Mouse (Mus musculus): Measurements from ENCODE around the gene Chrnb1. TPM values are rescaled to one million over a fixed set of nuclear protein-coding genes. Genes with fewer than 3 reads are reported as not detected.

Gene Chrnb1
- total and polyA plus RNA-seq, 3 experiments = 0.31 to 1.6 TPM; not detected in 1

- H3K4me3 ChIP-seq (ENCODE audit: control insufficient read depth in 1 of 2, insufficient read depth in 1 of 2, low read depth in 2 of 2, low read length in 2 of 2) = no peak within 1 kb of the TSS
- no peak for DNase-seq (ENCODE audit: low read depth, low spot score)
- peaks cover 22% of the 10 kb centered on the region for H3K79me2 ChIP-seq (ENCODE audit: control insufficient read depth, insufficient read depth, low read length, poor library complexity)
- TF ChIP-seq CTCF (IDR thresholded peaks at IDR 0.05 in 2 of 3, conservative IDR thresholded peaks at IDR 0.05 in 1 of 3; ENCODE audit: control insufficient read depth in 1 of 3, insufficient read depth in 1 of 3, low read depth in 2 of 3, low read length in 3 of 3, poor library complexity in 1 of 3, severe bottlenecking in 1 of 3) (no peak), NELFE (IDR thresholded peaks at IDR 0.05; ENCODE audit: low read depth, low read length) (no peak), ZKSCAN1 (IDR thresholded peaks at IDR 0.05; ENCODE audit: low read depth, low read length) (no peak), POLR2AphosphoS2 (IDR thresholded peaks at IDR 0.05; ENCODE audit: low read length) (no peak), NRF1 (IDR thresholded peaks at IDR 0.05; ENCODE audit: insufficient read depth, low read depth, low read length, poor library complexity, severe bottlenecking) (no peak), MYB (IDR thresholded peaks at IDR 0.05; ENCODE audit: low read depth, low read length) (no peak), HCFC1 (IDR thresholded peaks at IDR 0.05; ENCODE audit: low read depth, low read length) (no peak), SMC3 (IDR thresholded peaks at IDR 0.05; ENCODE audit: low read depth, low read length) (no peak), MEF2A (IDR thresholded peaks at IDR 0.05; ENCODE audit: extremely low read depth, insufficient replicate concordance, low read depth, low read length, poor library complexity, severe bottlenecking) (no peak), E2F4 (IDR thresholded peaks at IDR 0.05; ENCODE audit: borderline replicate concordance, low read depth, low read length) (no peak)
- no peak within 1 kb of the TSS for H3K9ac ChIP-seq (ENCODE audit: control insufficient read depth, low read depth, low read length, poor library complexity, severe bottlenecking)
- H3K27me3 ChIP-seq (ENCODE audit: control insufficient read depth in 1 of 2, insufficient read depth in 2 of 2, low read length in 2 of 2) = no peaks in the 10 kb centered on the region
- H3K9me3 ChIP-seq (replicated peaks; ENCODE audit: insufficient read depth, low read length) = no peaks in the 10 kb centered on the region
- no peak within 1 kb of the TSS for H3K27ac ChIP-seq (ENCODE audit: control insufficient read depth, low read depth, low read length)
- peaks cover 0 to 7% of the 10 kb centered on the region in 2 experiments; a peak in 2 of 4 replicates for H3K36me3 ChIP-seq (ENCODE audit: control insufficient read depth in 1 of 2, insufficient read depth in 2 of 2, low read length in 2 of 2)
- H3K4me1 ChIP-seq (ENCODE audit: control insufficient read depth in 1 of 2, insufficient read depth in 2 of 2, low read length in 2 of 2) = peaks cover 6 to 27% of the 10 kb centered on the region in 2 experiments
These were observed 33.9 kb downstream of the Chrnb1 start, which contains the start of gene Slc35g3 for GRCm38 (mm10) chr11:69761868-69762267. Gene Slc35g3, minus strand, starts transcription at chr11:69761968.

GRCm38 (mm10) chr11:69760901-69761200 lies 34.9 kb downstream of the Chrnb1 start:
- Histone ChIP-seq H3K4me3 (ENCODE audit: control insufficient read depth in 1 of 2, insufficient read depth in 1 of 2, low read depth in 2 of 2, low read length in 2 of 2) (no peak overlapping the region), H3K27me3 (ENCODE audit: control insufficient read depth in 1 of 2, insufficient read depth in 2 of 2, low read length in 2 of 2) (no peaks in the 10 kb centered on the region), H3K9me3 (replicated peaks; ENCODE audit: insufficient read depth, low read length) (no peaks in the 10 kb centered on the region), H3K79me2 (ENCODE audit: control insufficient read depth, insufficient read depth, low read length, poor library complexity) (peaks cover 20% of the 10 kb centered on the region), H3K36me3 (ENCODE audit: control insufficient read depth in 1 of 2, insufficient read depth in 2 of 2, low read length in 2 of 2) (peaks cover 0 to 12% of the 10 kb centered on the region in 2 experiments; a peak in 2 of 4 replicates), H3K4me1 (ENCODE audit: control insufficient read depth in 1 of 2, insufficient read depth in 2 of 2, low read length in 2 of 2) (peaks cover 6 to 26% of the 10 kb centered on the region in 2 experiments), H3K9ac (ENCODE audit: control insufficient read depth, low read depth, low read length, poor library complexity, severe bottlenecking) (no peak overlapping the region), H3K27ac (ENCODE audit: control insufficient read depth, low read depth, low read length) (no peak overlapping the region)
- no peak for DNase-seq (ENCODE audit: low read depth, low spot score)
- TF ChIP-seq USF2 (IDR thresholded peaks at IDR 0.05; ENCODE audit: borderline replicate concordance in 1 of 2, insufficient read depth in 1 of 2, low read depth in 1 of 2, low read length in 2 of 2) (no peak), CHD2 (IDR thresholded peaks at IDR 0.05; ENCODE audit: low read length) (no peak), MEF2A (IDR thresholded peaks at IDR 0.05; ENCODE audit: extremely low read depth, insufficient replicate concordance, low read depth, low read length, poor library complexity, severe bottlenecking) (no peak), GABPA (IDR thresholded peaks at IDR 0.05; ENCODE audit: low read depth, low read length) (no peak), NRF1 (IDR thresholded peaks at IDR 0.05; ENCODE audit: insufficient read depth, low read depth, low read length, poor library complexity, severe bottlenecking) (no peak), TBP (IDR thresholded peaks at IDR 0.05; ENCODE audit: low read depth, low read length) (no peak), E2F4 (IDR thresholded peaks at IDR 0.05; ENCODE audit: borderline replicate concordance, low read depth, low read length) (no peak), KAT2A (conservative IDR thresholded peaks at IDR 0.05; ENCODE audit: low read depth, low read length) (no peak), EP300 (IDR thresholded peaks at IDR 0.05; ENCODE audit: low read depth in 1 of 2, low read length in 2 of 2) (no peak), MXI1 (IDR thresholded peaks at IDR 0.05; ENCODE audit: low read depth, low read length) (no peak), TCF12 (IDR thresholded peaks at IDR 0.05; ENCODE audit: low read depth, low read length) (no peak), MAZ (IDR thresholded peaks at IDR 0.05; ENCODE audit: low read depth, low read length) (no peak), ZMIZ1 (IDR thresholded peaks at IDR 0.05; ENCODE audit: low read depth, low read length) (no peak), USF1 (IDR thresholded peaks at IDR 0.05; ENCODE audit: low read depth, low read length) (no peak), GATA1 (IDR thresholded peaks at IDR 0.05; ENCODE audit: low read depth, low read length) (no peak), MAFK (IDR thresholded peaks at IDR 0.05; ENCODE audit: borderline replicate concordance, low read depth, low read length) (no peak), RAD21 (IDR thresholded peaks at IDR 0.05; ENCODE audit: low read depth, low read length) (no peak), POLR2A (IDR thresholded peaks at IDR 0.05; ENCODE audit: control insufficient read depth in 1 of 2, insufficient read depth in 1 of 2, low read depth in 1 of 2, low read length in 2 of 2, poor library complexity in 1 of 2) (no peak), CHD1 (IDR thresholded peaks at IDR 0.05; ENCODE audit: low read depth, low read length) (no peak), CTCF (IDR thresholded peaks at IDR 0.05 in 2 of 3, conservative IDR thresholded peaks at IDR 0.05 in 1 of 3; ENCODE audit: control insufficient read depth in 1 of 3, insufficient read depth in 1 of 3, low read depth in 2 of 3, low read length in 3 of 3, poor library complexity in 1 of 3, severe bottlenecking in 1 of 3) (no peak)
